In genomic region chr7:128288923-128289544, GRCm38 (mm10) we compare ENCODE assay signal across 8 mouse cellular contexts. TPM values are rescaled to one million over a fixed set of nuclear protein-coding genes. Genes with fewer than 3 reads are reported as not detected.
A peak's percentile ranks its signal among the peaks of the same experiment; 100 is the strongest.
DNase-seq lines count a peak whose midpoint lies in the region; ATAC-seq lines count a peak whose summit lies in the region.

No protein-coding gene starts in this region.

- no peaks in the 10 kb centered on the region for H3K4me1 ChIP-seq in kidney, embryonic 14.5 days (ENCODE audit: control insufficient read depth, insufficient read depth, low read length)
- 0 out of 2 replicates have a peak, but pooled peaks cover 6% of the 10 kb centered on the region for H3K4me1 ChIP-seq in kidney, embryonic 16.5 days (ENCODE audit: insufficient read depth, low read length)
- H3K4me1 ChIP-seq in erythroblast, embryonic 14.5 days (ENCODE audit: control insufficient read depth): peaks cover 98% of the 10 kb centered on the region

- peak; percentile 62 for DNase-seq in NIH3T3 (ENCODE audit: low read depth)
- no peak for DNase-seq in cerebellum, adult 11-12 months
- DNase-seq in right cerebral cortex, postnatal 14 days: no peak

- WGBS in kidney, embryonic 14.5 days: 29% methylated on average over 9 of the region's 9 CpGs
- WGBS in kidney, embryonic 16.5 days: 28% methylated on average over 9 of the region's 9 CpGs

- H3K36me3 ChIP-seq in kidney, embryonic 14.5 days (ENCODE audit: control insufficient read depth, insufficient read depth, low read length): peaks cover 39% of the 10 kb centered on the region
- H3K36me3 ChIP-seq in kidney, embryonic 16.5 days (ENCODE audit: insufficient read depth, low read length): peaks cover 26% of the 10 kb centered on the region
- H3K36me3 ChIP-seq in erythroblast, embryonic 14.5 days (ENCODE audit: control insufficient read depth): peaks cover 98% of the 10 kb centered on the region

- no peaks in the 10 kb centered on the region for H3K27me3 ChIP-seq in kidney, embryonic 14.5 days (ENCODE audit: control insufficient read depth, insufficient read depth, low read length)
- H3K27me3 ChIP-seq in kidney, embryonic 16.5 days (ENCODE audit: insufficient read depth, low read length): no peaks in the 10 kb centered on the region
- no peaks in the 10 kb centered on the region for H3K27me3 ChIP-seq in erythroblast, embryonic 14.5 days (ENCODE audit: control insufficient read depth)

- H3K9me3 ChIP-seq in kidney, embryonic 14.5 days (ENCODE audit: control insufficient read depth, low read length): no peaks in the 10 kb centered on the region
- no peaks in the 10 kb centered on the region for H3K9me3 ChIP-seq in kidney, embryonic 16.5 days (ENCODE audit: low read length)
- H3K9me3 ChIP-seq in erythroblast, embryonic 14.5 days (ENCODE audit: control insufficient read depth, low read length): no peaks in the 10 kb centered on the region

- H3K4me3 ChIP-seq in kidney, embryonic 14.5 days (ENCODE audit: low read length): no peak overlapping the region
- H3K4me3 ChIP-seq in kidney, embryonic 16.5 days (ENCODE audit: low read length): no peak overlapping the region
- peak overlapping the region; percentile 69 for H3K4me3 ChIP-seq in erythroblast, embryonic 14.5 days (replicated peaks)

- no peak overlapping the region for H3K9ac ChIP-seq in kidney, embryonic 14.5 days (ENCODE audit: low read depth, low read length)
- no peak overlapping the region; the same call in 1 of the 2 replicates for H3K9ac ChIP-seq in kidney, embryonic 16.5 days (replicated peaks; ENCODE audit: low read length)

- ATAC-seq in kidney, embryonic 14.5 days (ENCODE audit: low FRiP score, low TSS enrichment): no peak
- ATAC-seq in kidney, embryonic 16.5 days (ENCODE audit: low FRiP score, low TSS enrichment): no peak
- ATAC-seq in megakaryocyte progenitor cell, adult 5-6 weeks (replicated peaks; ENCODE audit: poor library complexity): peak; percentile 96
- ATAC-seq in monocyte, adult 5-6 weeks (replicated peaks; ENCODE audit: insufficient number of reproducible peaks, low FRiP score, low TSS enrichment, poor library complexity, severe bottlenecking): no peak

- peak overlapping the region; percentile 3; the same call in 1 of the 2 replicates for H3K27ac ChIP-seq in kidney, embryonic 14.5 days (ENCODE audit: low read depth, low read length)
- no peak overlapping the region for H3K27ac ChIP-seq in kidney, embryonic 16.5 days (ENCODE audit: low read length)

- H3K4me2 ChIP-seq in kidney, embryonic 14.5 days (replicated peaks; ENCODE audit: low read depth, low read length): no peak overlapping the region
- H3K4me2 ChIP-seq in kidney, embryonic 16.5 days (replicated peaks; ENCODE audit: low read depth, low read length): no peak overlapping the region

RNA-seq across cellular contexts. Expression of gene BC017158, which starts 8.9 kb away (rescaled TPM):
- 26.9 and 32.1 TPM in 2 replicates for polyA plus RNA-seq in kidney, embryonic 14.5 days (2014; fragmentation: Nextera tagmentation; extraction: Ambion mirVana)
- 34.2 and 39.0 TPM in 2 replicates for polyA plus RNA-seq in kidney, embryonic 16.5 days (2015; fragmentation: Nextera tagmentation; extraction: Ambion mirVana)
- 7.3 and 9.0 TPM in 2 replicates for polyA plus RNA-seq in erythroblast, embryonic 14.5 days (2012)
- 34.2 and 39.5 TPM in 2 replicates for total RNA-seq in megakaryocyte progenitor cell, adult 5-6 weeks (2015)
- total RNA-seq in megakaryocyte progenitor cell, adult 5-6 weeks (2017): 20.5 and 25.3 TPM in 2 replicates
- total RNA-seq in monocyte, adult 5-6 weeks (2017): 6.9 to 17.5 TPM (median 8.1 TPM) in 3 replicates

RNA-seq across cellular contexts. Expression of gene Slc5a2, which starts 23.6 kb away (rescaled TPM):
- polyA plus RNA-seq in kidney, embryonic 14.5 days (2014; fragmentation: Nextera tagmentation; extraction: Ambion mirVana): 1.1 and 2.2 TPM in 2 replicates
- 15.0 and 15.6 TPM in 2 replicates for polyA plus RNA-seq in kidney, embryonic 16.5 days (2015; fragmentation: Nextera tagmentation; extraction: Ambion mirVana)
- polyA plus RNA-seq in erythroblast, embryonic 14.5 days (2012): 0.88 and 1.4 TPM in 2 replicates
- not detected in 2 replicates for total RNA-seq in megakaryocyte progenitor cell, adult 5-6 weeks (2015)
- not detected in 2 replicates for total RNA-seq in megakaryocyte progenitor cell, adult 5-6 weeks (2017)
- 0.75 TPM in 1 of 3 replicates, not detected in the others for total RNA-seq in monocyte, adult 5-6 weeks (2017)

RNA-seq across cellular contexts. Expression of gene Tgfb1i1, which starts 42.4 kb away (rescaled TPM):
- 44.3 and 61.7 TPM in 2 replicates for polyA plus RNA-seq in kidney, embryonic 14.5 days (2014; fragmentation: Nextera tagmentation; extraction: Ambion mirVana)
- 104 and 111 TPM in 2 replicates for polyA plus RNA-seq in kidney, embryonic 16.5 days (2015; fragmentation: Nextera tagmentation; extraction: Ambion mirVana)
- polyA plus RNA-seq in erythroblast, embryonic 14.5 days (2012): 0.27 and 0.30 TPM in 2 replicates
- 0.44 and 0.54 TPM in 2 replicates for total RNA-seq in megakaryocyte progenitor cell, adult 5-6 weeks (2015)
- not detected in 2 replicates for total RNA-seq in megakaryocyte progenitor cell, adult 5-6 weeks (2017)
- total RNA-seq in monocyte, adult 5-6 weeks (2017): 0.21 to 1.2 TPM in 2 of 3 replicates, not detected in the other

RNA-seq across cellular contexts. Expression of gene 9130023H24Rik, which starts 51.2 kb away (rescaled TPM):
- polyA plus RNA-seq in kidney, embryonic 14.5 days (2014; fragmentation: Nextera tagmentation; extraction: Ambion mirVana): 7.5 and 9.5 TPM in 2 replicates
- 8.7 and 8.8 TPM in 2 replicates for polyA plus RNA-seq in kidney, embryonic 16.5 days (2015; fragmentation: Nextera tagmentation; extraction: Ambion mirVana)
- 0.03 and 0.12 TPM in 2 replicates for polyA plus RNA-seq in erythroblast, embryonic 14.5 days (2012)
- total RNA-seq in megakaryocyte progenitor cell, adult 5-6 weeks (2015): 4.3 TPM in 2 replicates
- 4.7 and 7.2 TPM in 2 replicates for total RNA-seq in megakaryocyte progenitor cell, adult 5-6 weeks (2017)
- 4.9 to 6.2 TPM (median 5.5 TPM) in 3 replicates for total RNA-seq in monocyte, adult 5-6 weeks (2017)

RNA-seq across cellular contexts. Expression of gene Armc5, which starts 51.9 kb away (rescaled TPM):
- polyA plus RNA-seq in kidney, embryonic 14.5 days (2014; fragmentation: Nextera tagmentation; extraction: Ambion mirVana): 11.7 and 12.9 TPM in 2 replicates
- 19.7 and 21.7 TPM in 2 replicates for polyA plus RNA-seq in kidney, embryonic 16.5 days (2015; fragmentation: Nextera tagmentation; extraction: Ambion mirVana)
- polyA plus RNA-seq in erythroblast, embryonic 14.5 days (2012): 2.1 and 2.3 TPM in 2 replicates
- total RNA-seq in megakaryocyte progenitor cell, adult 5-6 weeks (2015): 6.9 and 7.1 TPM in 2 replicates
- 9.5 and 11.8 TPM in 2 replicates for total RNA-seq in megakaryocyte progenitor cell, adult 5-6 weeks (2017)
- total RNA-seq in monocyte, adult 5-6 weeks (2017): 9.1 to 14.9 TPM (median 11.6 TPM) in 3 replicates

Comparison
In these comparisons a context has a peak if more than half of its experiments do, and no peak if none do; other contexts are left out.
1. RNA of gene Tgfb1i1, which starts 42.4 kb away (polyA plus RNA-seq): 104 to 111 TPM in kidney, embryonic 16.5 days and 44.3 to 61.7 TPM in kidney, embryonic 14.5 days; 0.27 to 0.30 TPM in erythroblast, embryonic 14.5 days; every median in the first group is over 10 times any median in the second.